Mouse (Mus musculus) activated CD4-positive, CD25-positive, alpha-beta regulatory T cell, adult 4 months (primary cell): ENCODE results near the gene Ugt8a. TPM values are rescaled to one million over a fixed set of nuclear protein-coding genes. Genes with fewer than 3 reads are reported as not detected.

Experiments
- ATAC-seq: one replicate; pipeline ENCODE4 v1.8.0; 2017
- polyA plus RNA-seq, 2 experiments: library from polyadenylated mRNA; unstranded; fragments of 100-300 nt; shearing (Covaris generic); gene quantifications; one replicate each; pipeline ENCODE4 v1.2.1; 2017

Ugt8a gene
- polyA plus RNA-seq: not detected

DNA sequence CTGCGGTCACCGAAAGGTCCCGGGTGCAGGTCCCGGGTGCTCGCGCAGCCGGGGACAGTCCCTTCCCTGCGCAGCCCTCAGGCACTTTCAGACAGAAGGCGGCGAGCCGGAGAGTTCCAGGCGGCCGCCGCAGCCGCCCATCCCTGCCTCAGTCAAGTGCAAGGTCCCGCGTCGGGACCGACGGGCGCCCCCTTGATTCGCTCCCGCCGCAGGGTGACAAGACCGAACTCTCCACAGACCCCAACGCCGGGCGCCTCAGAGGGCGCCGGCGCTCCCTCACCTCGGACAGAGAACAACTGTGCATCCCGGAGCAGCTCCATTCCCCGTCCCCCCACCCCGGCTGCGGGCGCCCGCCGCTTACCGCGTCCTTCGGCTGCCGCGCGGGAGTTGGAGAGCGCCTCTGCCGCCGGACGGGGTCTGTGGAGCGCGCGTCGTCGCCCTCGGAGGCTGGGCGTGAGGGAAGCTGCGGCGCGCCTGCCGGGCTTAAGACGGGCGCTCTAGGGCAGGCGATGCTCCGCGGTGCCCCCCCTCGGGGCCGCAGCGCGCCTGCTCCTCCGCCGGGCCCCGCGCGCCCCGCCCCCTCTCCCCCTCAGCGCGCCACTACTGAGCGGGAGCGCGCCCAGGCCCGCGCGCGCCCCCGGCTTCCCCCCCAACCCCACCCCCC, at the start of gene Ugt8a:
Ugt8a (minus strand) TSS at position 528 of the 664 bp plus-strand sequence.
- ATAC-seq: no peak

DNA sequence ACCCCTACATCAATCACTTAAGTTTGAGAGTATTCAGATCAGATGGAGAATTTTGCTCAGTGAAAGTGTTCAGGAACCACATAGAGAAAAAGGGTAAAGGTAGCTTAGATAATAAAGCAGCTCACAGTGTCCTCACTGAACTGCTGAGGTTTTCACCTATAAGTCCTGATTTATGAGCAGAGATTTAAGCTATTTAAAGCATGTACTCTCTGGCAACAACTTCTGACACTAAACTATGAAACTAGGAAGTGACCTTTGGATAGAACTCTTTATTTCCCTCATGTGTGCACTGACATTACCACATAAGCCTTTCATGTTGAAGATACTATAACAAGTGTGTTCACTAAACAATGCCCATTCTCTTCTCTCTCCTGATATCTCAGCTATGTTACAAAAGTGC, 48.2 kb upstream of the Ugt8a start:
- no peak for ATAC-seq

DNA sequence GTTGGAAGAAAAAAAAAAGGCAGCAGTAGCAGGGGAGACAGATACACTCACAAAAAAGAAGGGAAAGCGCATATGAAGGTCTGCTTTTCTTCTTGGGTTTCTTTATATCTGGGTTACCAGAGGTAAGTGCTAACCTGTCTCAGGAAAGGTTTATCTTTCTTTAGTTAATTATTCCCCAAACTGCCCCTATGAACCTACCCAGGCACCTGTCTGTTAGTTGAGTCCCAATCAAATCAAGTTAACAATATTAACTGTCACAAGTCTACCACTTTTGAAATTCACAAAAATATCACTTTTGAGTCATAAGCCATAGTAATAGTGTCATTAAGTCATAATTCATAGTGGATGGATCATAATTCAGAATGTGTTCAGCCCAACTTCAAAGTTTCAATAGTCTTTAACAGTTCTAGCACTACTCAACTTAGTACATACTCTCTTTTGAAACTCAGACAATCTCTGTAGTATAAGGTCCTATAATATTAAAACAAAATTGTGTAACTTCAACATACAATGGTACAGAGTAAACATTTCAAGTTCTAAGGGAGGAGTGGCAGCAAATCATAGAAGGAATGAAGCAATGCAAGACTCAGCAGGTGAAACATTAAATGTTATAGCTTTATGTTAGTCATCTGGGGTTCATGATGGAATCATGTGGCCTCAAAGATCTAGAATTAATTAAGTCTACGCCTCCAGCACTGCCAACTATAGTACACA, 45.4 kb upstream of the Ugt8a start:
- ATAC-seq: no peak

DNA sequence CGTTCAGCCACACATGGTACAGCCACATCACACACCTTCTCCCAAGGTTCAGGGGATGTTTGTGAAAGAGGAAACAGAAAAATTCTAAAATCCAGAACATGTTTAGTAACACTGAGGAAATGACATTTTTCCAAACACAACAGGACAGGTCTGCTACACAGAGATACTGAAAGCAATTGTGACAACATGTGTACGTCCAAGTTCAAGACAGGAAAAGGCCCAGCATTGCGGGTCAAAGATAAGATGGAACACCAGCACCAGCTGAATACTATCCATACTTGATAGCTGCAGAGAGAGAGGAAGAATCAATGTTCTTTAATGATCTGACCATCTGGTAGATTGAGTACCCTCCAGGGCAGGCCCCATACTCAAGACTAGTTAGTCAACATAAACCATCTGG, 41.1 kb upstream of the Ugt8a start:
- no peak for ATAC-seq

DNA sequence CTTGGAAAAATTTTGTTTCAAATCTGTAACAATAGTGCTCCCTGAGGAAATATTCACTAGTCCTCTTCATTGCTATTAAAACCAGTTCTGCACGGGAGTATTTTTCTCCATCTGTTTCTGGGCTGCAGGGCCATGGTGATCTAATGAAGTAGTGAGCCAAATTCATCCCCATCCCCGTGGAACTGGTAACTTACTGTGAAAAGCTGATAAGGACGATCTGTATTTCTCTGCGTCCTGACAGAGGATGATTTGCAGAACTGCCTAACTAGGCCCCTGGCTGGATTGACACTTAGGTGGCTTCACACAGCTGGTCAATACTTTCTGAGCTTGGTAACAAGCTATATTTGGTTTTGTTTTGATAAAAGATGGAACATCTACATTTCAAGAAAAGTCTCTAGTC, 37.5 kb upstream of the Ugt8a start:
- no peak for ATAC-seq

DNA sequence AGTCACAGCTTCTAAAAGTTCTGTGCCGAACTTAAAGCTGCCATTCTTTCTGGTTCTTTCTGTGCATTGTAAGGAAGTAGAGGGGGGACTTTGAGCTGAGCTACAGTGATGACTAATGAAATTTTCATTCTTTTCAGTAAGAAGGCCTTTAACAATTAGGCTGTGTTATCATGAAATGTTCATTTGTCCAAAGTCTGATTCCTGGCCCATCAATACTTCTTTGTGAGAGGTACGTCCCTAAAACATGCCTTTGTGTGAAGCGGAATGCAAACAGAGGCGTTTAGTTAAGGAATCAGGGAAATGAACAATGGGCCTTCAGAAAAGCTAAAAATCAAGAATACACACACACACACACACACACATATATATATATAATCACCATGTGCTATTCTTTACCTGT, 31.0 kb upstream of the Ugt8a start:
- no peak for ATAC-seq

DNA sequence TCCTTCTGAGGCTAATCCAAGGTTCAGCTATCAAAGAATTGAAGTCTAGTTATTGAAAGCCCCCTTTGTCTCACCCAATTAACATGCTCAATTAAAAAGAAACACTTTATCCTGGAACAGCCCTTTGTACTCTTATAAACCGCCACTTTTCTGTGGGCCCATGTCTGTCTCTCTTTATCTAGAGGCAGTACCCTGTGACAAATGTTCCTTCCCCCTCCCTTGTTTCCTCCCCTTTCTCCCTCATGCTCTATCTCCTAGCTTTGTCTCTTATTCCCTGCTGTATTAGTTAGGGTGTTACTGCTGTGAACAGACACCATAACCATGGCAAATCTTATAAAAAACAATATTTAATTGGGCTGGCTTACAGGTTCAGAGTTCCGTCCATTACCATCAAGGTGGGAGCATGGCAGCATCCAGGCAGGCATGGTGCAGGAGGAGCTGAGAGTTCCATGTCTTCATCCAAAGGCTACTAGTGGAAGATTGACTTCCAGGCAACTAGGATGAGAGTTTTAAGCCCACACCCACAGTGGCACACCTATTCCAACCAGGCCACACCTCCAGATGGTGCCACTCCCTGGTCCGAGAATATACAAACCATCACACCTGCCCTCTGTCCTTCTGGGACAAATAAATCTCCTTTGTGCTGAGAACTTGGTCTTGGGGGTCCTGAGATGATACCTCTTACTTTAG, 17.9 kb upstream of the Ugt8a start:
- no peak for ATAC-seq

DNA sequence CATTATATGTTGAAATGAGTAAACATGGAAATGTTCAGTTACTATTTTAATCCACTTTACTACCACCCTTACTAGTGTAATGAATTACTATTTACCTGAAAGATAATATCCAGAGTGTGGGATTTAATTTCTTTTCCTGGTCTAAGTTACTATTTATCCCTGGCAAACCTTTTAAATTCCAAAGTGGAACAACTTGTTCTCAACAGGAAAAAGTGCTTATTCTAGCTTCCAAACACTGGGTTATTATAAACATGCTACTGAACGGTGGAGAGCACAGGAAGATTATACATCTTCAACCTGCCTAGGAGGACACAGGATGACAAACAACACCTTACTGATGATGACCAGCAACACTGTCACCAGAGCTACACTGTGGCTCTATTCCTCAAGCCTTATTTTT, 16.5 kb upstream of the Ugt8a start:
- ATAC-seq: no peak

DNA sequence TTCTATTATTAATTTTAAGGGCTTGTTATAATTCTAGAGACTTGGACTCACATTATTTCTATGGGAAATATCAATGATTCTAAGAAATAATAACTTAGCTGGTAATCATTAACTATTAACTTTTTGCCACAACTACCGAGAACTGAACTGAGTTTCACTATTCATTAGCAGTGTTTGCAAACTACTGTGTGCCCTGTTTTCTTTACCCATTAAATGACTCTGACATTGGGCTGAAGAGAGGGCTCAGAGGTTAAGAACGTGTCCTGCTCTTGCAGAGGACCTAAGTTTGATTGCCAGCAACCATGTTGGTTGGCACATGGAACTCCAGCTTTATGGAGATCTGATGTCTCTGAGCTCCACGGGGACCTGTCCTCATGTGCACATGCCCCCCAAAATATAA, 2.4 kb upstream of the Ugt8a start:
- ATAC-seq: no peak

DNA sequence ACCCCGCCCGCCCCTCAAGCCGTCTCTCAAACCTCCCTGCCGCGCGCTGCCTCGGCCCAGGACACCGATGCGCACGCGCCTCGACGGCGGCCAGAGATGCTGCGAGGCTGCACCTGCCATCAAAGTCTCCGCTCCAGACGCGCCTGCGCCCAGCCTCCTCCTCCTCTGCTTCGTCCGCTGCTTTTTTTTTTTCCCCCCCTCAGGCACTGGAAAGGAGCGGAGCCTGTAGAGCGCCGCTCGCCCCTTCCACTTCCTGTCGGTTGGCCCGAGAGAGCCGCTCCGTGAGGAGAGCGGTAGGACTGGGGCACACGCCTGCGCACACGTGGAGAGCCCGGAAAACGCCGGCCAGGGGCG, 314 bp upstream of the Ugt8a start:
- ATAC-seq: no peak

DNA sequence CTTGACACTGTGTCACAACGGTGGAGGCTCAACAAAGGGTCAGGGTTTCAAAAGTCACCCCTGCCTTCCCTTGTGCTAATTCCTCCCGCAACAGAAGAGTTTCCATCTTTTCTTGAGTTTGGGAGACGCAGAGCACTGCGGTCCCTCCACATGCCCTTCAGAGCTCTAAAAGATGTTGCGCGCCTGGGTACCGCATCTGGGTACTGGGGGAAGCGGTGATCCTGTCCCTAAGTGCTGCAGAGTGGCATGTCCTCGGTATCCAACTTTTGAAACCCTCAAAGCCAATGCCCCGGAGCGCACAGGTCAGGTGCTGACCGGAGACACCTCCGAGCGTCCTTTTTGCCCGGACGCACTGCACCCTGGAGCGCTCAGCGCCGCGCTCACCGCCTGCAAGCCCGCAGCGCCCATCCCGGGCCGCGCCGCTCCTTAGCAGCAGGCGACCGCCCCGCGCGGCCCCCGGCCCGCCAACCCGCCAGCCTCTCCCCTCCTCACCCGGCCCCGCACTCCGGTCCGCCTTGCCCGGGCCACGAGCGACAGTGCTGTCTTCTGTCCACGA, 805 bp downstream of the Ugt8a start:
- no peak for ATAC-seq

DNA sequence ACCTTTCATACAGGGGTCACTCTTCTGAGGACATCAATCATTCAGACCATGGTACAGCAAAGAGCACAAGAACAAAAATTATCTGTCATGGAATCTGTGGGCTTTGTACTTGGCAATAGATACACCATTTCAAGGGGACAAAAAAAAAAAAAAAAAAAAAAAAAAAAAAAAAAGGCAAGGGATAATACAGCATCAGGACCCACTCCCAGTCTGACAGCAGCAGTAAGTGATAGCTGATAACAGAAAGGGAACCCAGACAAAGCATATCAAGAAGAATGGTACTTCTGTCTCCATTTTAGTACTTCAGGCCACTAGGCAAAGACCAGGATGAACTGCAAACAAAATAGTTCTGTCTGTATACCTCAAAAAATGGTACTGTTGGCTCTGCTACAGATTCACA, 2.6 kb downstream of the Ugt8a start:
- no peak for ATAC-seq

DNA sequence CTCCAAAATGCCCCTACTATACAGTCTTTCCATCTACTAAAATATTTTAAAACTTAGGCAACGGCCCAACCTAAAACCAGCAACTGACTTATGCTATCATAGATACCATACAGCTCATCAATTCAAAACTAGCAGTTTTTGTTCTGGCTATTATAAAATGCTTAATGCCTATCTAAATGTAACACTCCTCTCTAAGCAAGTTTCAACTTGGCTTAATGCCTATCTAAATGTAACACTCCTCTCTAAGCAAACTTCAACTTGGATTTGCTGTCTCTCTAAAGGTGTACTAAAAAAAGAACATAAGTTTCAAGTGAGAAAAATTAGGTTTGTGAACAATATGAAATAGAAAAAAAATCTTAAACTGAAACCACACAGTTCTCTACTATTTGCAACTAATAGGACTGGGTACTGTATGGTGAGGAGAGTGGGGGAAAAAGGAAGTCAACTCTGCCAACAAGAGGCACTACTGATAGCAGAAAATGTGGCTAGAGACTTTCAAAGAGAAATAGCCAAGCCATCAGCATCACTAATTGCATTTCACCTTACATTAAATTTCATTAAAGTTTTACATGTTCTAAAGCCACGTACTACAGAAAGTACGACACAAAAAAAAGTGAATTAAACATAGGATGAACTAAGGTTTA, 5.7 kb downstream of the Ugt8a start:
- ATAC-seq: no peak

DNA sequence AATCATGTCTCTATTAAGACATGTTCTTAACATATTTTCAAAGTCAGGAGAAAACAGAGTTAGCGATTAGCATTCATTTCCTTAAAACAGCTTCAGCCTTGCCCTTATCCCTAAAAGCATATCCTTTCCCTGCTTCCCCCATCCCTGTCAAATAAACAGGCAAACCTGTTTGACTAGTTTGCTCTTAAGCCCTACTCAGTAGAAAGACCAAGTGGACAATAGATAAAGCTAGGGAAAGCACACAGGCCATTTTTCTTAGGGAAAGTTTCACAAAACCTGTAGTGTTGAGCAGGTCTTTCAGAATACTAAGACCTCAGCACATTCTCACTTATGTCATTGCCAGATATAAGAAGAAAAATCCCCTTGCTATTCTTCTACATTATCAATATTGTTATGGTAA, 7.4 kb downstream of the Ugt8a start:
- ATAC-seq: no peak

DNA sequence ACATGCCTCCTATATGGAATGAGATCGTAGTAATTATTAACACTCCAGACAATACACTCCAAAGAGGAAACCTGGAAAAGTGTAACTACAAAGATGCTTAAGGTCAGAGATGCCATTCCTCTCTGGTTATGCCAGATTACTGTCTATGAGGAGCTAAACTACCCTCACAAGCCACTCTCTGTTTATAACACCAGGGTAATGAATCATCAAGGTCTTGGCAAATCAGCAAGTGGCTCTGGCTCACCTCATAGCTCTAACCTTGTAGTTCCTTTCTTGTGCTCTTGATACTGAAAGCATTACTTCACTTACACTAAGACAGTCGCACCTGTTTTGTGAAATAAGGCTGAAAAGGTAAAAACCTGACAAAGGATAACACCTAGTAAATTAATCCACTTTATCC, 17.5 kb downstream of the Ugt8a start:
- no peak for ATAC-seq

DNA sequence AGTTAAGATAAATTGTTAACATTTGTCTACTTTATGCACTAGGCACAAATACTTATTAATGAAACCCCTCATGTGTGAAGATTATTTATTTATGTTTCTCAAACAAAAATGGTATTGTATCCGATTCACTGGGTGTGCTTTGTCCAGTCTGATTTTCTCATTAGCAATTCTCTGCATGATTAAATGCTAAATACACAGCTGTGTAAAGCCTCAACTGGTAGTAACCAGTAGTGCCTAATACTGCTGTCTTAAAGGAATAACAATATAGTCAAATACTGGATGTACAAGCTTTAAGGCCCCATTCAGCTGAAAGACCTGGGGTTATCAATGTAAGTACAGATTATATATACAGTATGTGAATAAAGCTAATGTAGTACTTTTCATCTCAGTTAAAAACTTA, 39.4 kb downstream of the Ugt8a start:
- ATAC-seq: no peak

DNA sequence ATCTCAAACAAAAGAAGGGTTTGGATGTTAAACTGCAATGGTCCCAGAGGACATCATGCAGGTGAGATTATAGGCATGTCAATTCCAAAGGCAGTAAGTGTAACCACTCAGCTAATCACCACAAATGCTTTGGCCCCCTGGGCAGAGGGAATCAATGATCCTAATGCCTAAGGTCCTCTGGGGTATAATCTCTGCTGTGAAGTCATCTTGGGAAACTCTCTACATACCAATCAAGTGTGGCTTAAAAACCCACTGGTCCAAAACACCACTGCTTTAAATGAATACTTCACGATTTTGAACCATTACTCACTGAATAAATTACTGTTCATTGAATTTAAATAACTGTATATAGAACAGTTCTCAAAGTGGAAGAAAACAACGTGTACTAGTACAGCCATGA, 51.3 kb downstream of the Ugt8a start:
- ATAC-seq: no peak

DNA sequence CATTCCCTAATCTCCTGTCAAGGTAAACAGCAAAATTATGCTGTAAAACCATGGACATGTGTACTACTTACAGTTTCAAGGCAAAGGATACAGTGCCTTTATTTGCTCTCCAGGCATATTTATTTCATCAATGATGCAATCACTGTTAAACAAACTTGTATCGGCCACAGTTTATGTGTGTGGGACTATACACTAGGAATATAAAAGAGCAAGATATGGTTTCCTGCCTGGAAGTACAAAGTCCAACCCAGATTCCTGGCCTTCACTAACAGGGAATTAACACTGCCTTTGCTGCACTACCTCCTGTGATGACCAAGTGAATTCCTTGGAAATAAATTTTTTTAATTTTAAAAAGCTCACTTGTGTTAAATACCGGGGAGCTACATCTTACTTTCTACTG, 53.5 kb downstream of the Ugt8a start:
- ATAC-seq: no peak

DNA sequence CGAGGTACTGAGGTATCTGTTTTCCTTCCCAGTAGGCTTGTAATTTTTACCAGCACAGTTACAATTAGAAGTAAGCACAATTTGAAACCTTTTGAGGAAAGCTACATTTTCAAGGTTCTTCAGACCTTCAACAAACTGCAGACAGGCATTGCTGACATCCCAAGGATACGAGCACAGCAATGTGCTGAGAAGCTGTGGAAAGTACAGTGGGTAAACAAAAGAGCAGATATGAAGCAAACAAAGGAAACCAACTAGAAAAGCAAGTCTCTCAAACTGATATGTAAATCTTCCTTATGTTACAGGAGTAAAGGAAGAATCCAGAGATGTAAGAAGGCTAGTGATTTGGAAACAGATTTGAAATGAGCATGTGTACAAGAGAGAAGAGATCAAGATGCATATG, 54.0 kb downstream of the Ugt8a start:
- no peak for ATAC-seq

DNA sequence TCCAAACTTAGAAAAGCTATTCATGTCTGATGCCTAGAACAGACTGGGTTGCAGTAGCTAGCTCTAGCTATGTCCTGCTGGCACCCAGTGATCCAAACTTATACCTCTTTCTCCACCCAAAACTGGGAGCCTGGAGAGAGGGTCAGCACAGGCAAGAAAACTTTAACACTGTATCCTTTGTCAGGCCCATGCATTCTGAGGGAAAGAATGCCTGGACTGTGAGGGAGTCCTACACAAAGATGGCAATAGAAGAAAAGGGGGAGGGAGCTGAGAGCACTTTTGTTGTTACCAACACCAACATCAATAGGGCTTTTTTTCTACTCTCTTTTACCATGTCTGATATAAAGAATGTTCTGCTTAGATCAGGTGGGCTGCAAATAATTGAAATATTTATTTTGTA, 55.4 kb downstream of the Ugt8a start:
- ATAC-seq: no peak

DNA sequence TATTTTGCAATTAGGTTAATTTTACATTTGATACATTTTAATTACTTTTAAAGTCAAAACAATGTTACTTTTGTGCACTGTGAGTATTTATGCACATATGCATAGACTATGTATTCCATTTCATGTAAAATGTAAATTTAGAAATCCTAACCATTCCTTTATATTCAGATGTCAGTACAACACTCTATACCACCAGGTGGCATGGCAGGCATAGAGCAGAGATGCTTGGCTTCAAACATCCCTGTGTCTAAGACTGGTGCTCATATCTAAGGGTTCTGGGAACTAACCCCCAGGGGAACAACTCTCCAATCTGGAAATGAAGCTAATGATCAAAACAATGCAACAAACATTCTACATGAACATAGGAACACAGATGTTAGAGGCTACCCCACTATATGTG, 56.6 kb downstream of the Ugt8a start:
- ATAC-seq: no peak

DNA sequence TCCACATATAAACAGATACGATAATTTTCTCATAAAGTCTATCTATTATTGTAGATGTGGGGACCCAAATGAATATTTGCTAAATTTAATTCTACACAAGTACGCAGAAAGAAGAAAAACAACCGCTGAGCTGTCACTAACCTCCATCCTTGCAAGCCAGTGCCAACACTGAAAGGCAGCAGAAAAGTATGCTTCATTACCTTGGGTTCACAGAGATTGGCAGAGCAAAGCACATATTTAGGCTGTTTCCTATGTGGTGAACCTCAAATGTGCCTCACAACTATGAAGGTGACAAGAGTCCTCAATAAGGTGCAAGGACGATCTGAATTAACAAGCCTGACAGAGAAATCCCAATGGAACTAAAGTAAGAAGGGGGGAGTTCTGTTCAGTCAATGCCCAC, 64.0 kb downstream of the Ugt8a start:
- ATAC-seq: no peak

DNA sequence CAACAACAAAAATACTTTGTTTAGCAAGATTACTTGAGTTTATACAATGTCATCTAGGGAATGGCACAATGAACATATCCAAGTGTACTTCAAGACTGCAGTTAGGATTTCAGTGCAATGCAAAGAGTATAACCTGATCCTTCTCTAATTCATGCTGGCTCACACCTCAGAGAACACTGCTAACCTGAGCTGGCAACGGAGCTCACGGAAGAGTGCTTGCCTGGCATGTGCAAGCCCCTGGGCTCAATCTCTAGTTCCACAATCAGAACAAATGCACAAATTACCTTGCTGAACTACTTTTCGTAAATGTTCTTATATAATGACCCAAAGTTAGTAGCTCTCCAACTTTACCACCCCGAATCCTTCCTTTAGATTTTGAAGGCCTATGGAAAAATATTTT, 68.5 kb downstream of the Ugt8a start:
- no peak for ATAC-seq

DNA sequence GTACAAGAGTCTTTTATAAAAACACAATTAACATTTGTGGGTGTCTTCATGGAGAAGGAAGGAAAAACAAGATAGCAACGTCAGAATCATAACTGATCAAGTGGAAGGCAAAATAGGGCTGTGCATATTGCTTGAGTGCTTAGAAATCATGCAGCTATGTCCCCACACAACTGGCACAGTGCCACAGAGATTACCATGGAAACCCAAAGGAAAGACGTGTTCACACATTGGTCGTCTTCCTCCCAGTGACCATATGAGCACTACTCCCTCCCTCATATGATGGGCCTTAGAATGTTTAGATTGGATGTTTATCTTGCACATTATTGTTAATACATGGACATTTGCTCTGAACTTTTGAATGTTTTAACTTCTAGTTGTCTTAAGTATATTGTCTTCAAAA, 76.8 kb downstream of the Ugt8a start:
- no peak for ATAC-seq
